Comparison of ENCODE assay signal across 8 mouse cellular contexts in the genomic region with DNA sequence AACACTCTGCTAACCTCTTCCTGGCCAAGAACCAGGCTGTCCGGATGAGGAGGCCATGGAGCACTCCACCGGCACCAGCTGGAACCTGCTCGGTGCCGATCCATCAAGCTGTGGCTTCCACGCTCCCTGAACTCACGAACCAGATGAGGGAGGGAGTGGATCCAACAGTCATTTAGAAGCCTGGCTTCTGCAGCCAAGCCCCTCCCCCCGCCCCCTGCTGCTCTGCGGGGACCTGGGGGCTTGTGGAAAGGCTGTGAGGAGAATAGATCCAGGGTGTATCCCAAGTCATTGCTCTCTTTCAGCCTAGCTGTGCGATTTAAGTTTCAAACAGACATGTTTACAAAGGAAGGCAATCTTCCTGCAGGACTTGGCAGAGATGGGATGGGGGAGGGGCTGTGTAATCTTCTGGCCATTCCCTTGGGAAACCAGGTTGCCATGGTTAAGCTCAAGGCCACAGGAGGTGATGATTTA. TPM values are rescaled to one million over a fixed set of nuclear protein-coding genes. Genes with fewer than 3 reads are reported as not detected.
DNase-seq lines count a peak whose midpoint lies in the region; ATAC-seq and TF ChIP-seq lines count a peak whose summit lies in the region.

No protein-coding gene starts in this region.

- 10% methylated on average over 9 of the region's 9 CpGs for WGBS in heart, embryonic 10.5 days
- WGBS in heart, adult 2 months, result 8% methylated on average over 9 of the region's 9 CpGs
- 3% methylated on average over 9 of the region's 9 CpGs for WGBS in hindbrain, embryonic 15.5 days
- WGBS in liver, embryonic 11.5 days, result 11% methylated on average over 9 of the region's 9 CpGs

- DNase-seq in heart, embryonic 10.5 days (ENCODE audit: low spot score), result no peak
- no peak for DNase-seq in heart, adult 2 months
- peak; percentile 55 for DNase-seq in embryo, embryonic 11 days
- DNase-seq in liver, embryonic 11.5 days (ENCODE audit: low spot score), result no peak
- peak; percentile 45 for DNase-seq in testis, postnatal 10 days (ENCODE audit: low spot score)
- no peak for DNase-seq in left cerebral cortex, adult 11 months (ENCODE audit: low spot score)

- TF ChIP-seq EP300 in heart, adult 2 months (IDR thresholded peaks at IDR 0.05; ENCODE audit: insufficient read depth, low read depth, low read length), result no peak

- H3K79me2 ChIP-seq in heart, adult 2 months (replicated peaks; ENCODE audit: control insufficient read depth, insufficient read depth, low read length), result no peaks in the 10 kb centered on the region

- intact Hi-C loops in heart, adult 2 months (cut with DNase I), result no loop called here

- TF ChIP-seq CTCF in heart, adult 2 months (IDR thresholded peaks at IDR 0.05), result no peak

- H3K4me1 ChIP-seq in heart, embryonic 10.5 days, result peaks cover 12% of the 10 kb centered on the region
- H3K4me1 ChIP-seq in heart, adult 2 months (ENCODE audit: control insufficient read depth, insufficient read depth, low read length), result no peaks in the 10 kb centered on the region
- peaks cover 28% of the 10 kb centered on the region for H3K4me1 ChIP-seq in hindbrain, embryonic 15.5 days (replicated peaks)
- H3K4me1 ChIP-seq in liver, embryonic 11.5 days (replicated peaks; ENCODE audit: control insufficient read depth, insufficient read depth, low read length), result no peaks in the 10 kb centered on the region

- H3K9ac ChIP-seq in heart, adult 2 months (ENCODE audit: low read depth, low read length), result no peak overlapping the region
- H3K9ac ChIP-seq in hindbrain, embryonic 15.5 days, result 0 out of 2 replicates have a peak overlapping the region, but pooled peaks have one; percentile 6
- H3K9ac ChIP-seq in liver, embryonic 11.5 days (ENCODE audit: low read depth, low read length), result no peak overlapping the region

- peak; percentile 57; the same call in 1 of the 2 replicates for ATAC-seq in hindbrain, embryonic 15.5 days (ENCODE audit: low FRiP score, low read depth)
- ATAC-seq in liver, embryonic 11.5 days (replicated peaks; ENCODE audit: low FRiP score), result no peak
- no peak for ATAC-seq in erythroblast, adult 5-6 weeks (replicated peaks; ENCODE audit: low FRiP score, poor library complexity, severe bottlenecking)

- peaks cover 15% of the 10 kb centered on the region for H3K27me3 ChIP-seq in heart, embryonic 10.5 days (ENCODE audit: insufficient read depth, poor library complexity, severe bottlenecking)
- no peaks in the 10 kb centered on the region; the same call in 1 of the 2 replicates for H3K27me3 ChIP-seq in heart, adult 2 months (ENCODE audit: control insufficient read depth, insufficient read depth, low read length)
- H3K27me3 ChIP-seq in hindbrain, embryonic 15.5 days, result no peaks in the 10 kb centered on the region
- H3K27me3 ChIP-seq in liver, embryonic 11.5 days (replicated peaks; ENCODE audit: control insufficient read depth, insufficient read depth, low read length), result no peaks in the 10 kb centered on the region

- no peak overlapping the region for H3K27ac ChIP-seq in heart, embryonic 10.5 days
- H3K27ac ChIP-seq in heart, adult 2 months, result no peak overlapping the region
- peak overlapping the region; percentile 60; the same call in 1 of the 2 replicates for H3K27ac ChIP-seq in hindbrain, embryonic 15.5 days (replicated peaks)
- H3K27ac ChIP-seq in liver, embryonic 11.5 days (ENCODE audit: low read depth, low read length), result no peak overlapping the region

- H3K4me3 ChIP-seq in heart, embryonic 10.5 days, result peak overlapping the region; percentile 20; the same call in 1 of the 2 replicates
- no peak overlapping the region for H3K4me3 ChIP-seq in heart, adult 2 months
- H3K4me3 ChIP-seq in hindbrain, embryonic 15.5 days, result no peak overlapping the region
- no peak overlapping the region for H3K4me3 ChIP-seq in liver, embryonic 11.5 days (ENCODE audit: low read depth, low read length)

- peak overlapping the region; percentile 33 for H3K4me2 ChIP-seq in hindbrain, embryonic 15.5 days
- H3K4me2 ChIP-seq in liver, embryonic 11.5 days, result peak overlapping the region; percentile 26; the same call in 1 of the 2 replicates

- no peaks in the 10 kb centered on the region for H3K36me3 ChIP-seq in heart, embryonic 10.5 days
- no peaks in the 10 kb centered on the region for H3K36me3 ChIP-seq in heart, adult 2 months (ENCODE audit: control insufficient read depth, insufficient read depth, low read length)
- H3K36me3 ChIP-seq in hindbrain, embryonic 15.5 days, result no peaks in the 10 kb centered on the region
- no peaks in the 10 kb centered on the region for H3K36me3 ChIP-seq in liver, embryonic 11.5 days (ENCODE audit: control insufficient read depth, insufficient read depth, low read length)

- no peak for TF ChIP-seq POLR2A in heart, adult 2 months (IDR thresholded peaks at IDR 0.05; ENCODE audit: insufficient read depth, low read depth, low read length)

- no peaks in the 10 kb centered on the region for H3K9me3 ChIP-seq in heart, embryonic 10.5 days
- H3K9me3 ChIP-seq in hindbrain, embryonic 15.5 days, result no peaks in the 10 kb centered on the region
- H3K9me3 ChIP-seq in liver, embryonic 11.5 days (ENCODE audit: control insufficient read depth, low read length), result no peaks in the 10 kb centered on the region

RNA-seq across cellular contexts. Expression of gene Tcl1, which starts 26.2 kb away (rescaled TPM):
- polyA plus RNA-seq in heart, embryonic 10.5 days (2016; fragmentation: Nextera tagmentation; extraction: Ambion mirVana), result not detected in 2 replicates
- not detected for total RNA-seq in heart, adult 2 months (2021)
- polyA plus RNA-seq in heart, adult 2 months (2012; rRNA removed), result not detected in 2 replicates
- not detected in 2 replicates for polyA plus RNA-seq in hindbrain, embryonic 15.5 days (2015; fragmentation: Nextera tagmentation; extraction: Ambion mirVana)
- polyA plus RNA-seq in liver, embryonic 11.5 days (2014; fragmentation: Nextera tagmentation; extraction: Ambion mirVana), result not detected in 2 replicates
- total RNA-seq in erythroblast, adult 5-6 weeks (2015; ENCODE audit: low replicate concordance), result not detected in 2 replicates
- not detected in 2 replicates for total RNA-seq in erythroblast, adult 5-6 weeks (2017; ENCODE audit: low replicate concordance)

RNA-seq across cellular contexts. Expression of gene Tcl1b4, which starts 47.0 kb away (rescaled TPM):
- polyA plus RNA-seq in heart, embryonic 10.5 days (2016; fragmentation: Nextera tagmentation; extraction: Ambion mirVana), result not detected in 2 replicates
- not detected for total RNA-seq in heart, adult 2 months (2021)
- polyA plus RNA-seq in heart, adult 2 months (2012; rRNA removed), result not detected in 2 replicates
- not detected in 2 replicates for polyA plus RNA-seq in hindbrain, embryonic 15.5 days (2015; fragmentation: Nextera tagmentation; extraction: Ambion mirVana)
- polyA plus RNA-seq in liver, embryonic 11.5 days (2014; fragmentation: Nextera tagmentation; extraction: Ambion mirVana), result not detected in 2 replicates
- total RNA-seq in erythroblast, adult 5-6 weeks (2015; ENCODE audit: low replicate concordance), result not detected in 2 replicates
- total RNA-seq in erythroblast, adult 5-6 weeks (2017; ENCODE audit: low replicate concordance), result 0.43 TPM in 1 of 2 replicates, not detected in the other

RNA-seq across cellular contexts. Expression of gene Tcl1b3, which starts 58.0 kb away (rescaled TPM):
- polyA plus RNA-seq in heart, embryonic 10.5 days (2016; fragmentation: Nextera tagmentation; extraction: Ambion mirVana), result not detected in 2 replicates
- not detected for total RNA-seq in heart, adult 2 months (2021)
- polyA plus RNA-seq in heart, adult 2 months (2012; rRNA removed), result not detected in 2 replicates
- polyA plus RNA-seq in hindbrain, embryonic 15.5 days (2015; fragmentation: Nextera tagmentation; extraction: Ambion mirVana), result not detected in 2 replicates
- not detected in 2 replicates for polyA plus RNA-seq in liver, embryonic 11.5 days (2014; fragmentation: Nextera tagmentation; extraction: Ambion mirVana)
- total RNA-seq in erythroblast, adult 5-6 weeks (2015; ENCODE audit: low replicate concordance), result not detected in 2 replicates
- not detected in 2 replicates for total RNA-seq in erythroblast, adult 5-6 weeks (2017; ENCODE audit: low replicate concordance)

Comparison
In these comparisons a context has a peak if more than half of its experiments do, and no peak if none do; other contexts are left out.
1. DNase-seq: peak in embryo, embryonic 11 days (single experiment) and testis, postnatal 10 days (single experiment); none in heart, embryonic 10.5 days (single experiment), heart, adult 2 months (0 of 2), liver, embryonic 11.5 days (single experiment) and left cerebral cortex, adult 11 months (single experiment).